Mouse (Mus musculus) small intestine, adult 2 months (tissue): ENCODE measurements around the gene Rab3il1.

Source experiments
- CTCF ChIP-seq: fragments of 200-500 bp; IDR thresholded peaks from 2 replicates; pipeline ENCODE4 v1.5.1; 2012; ENCODE audit warnings: low read depth, mild to moderate bottlenecking, control low read depth, inconsistent platforms, low read length, moderate library complexity, mixed read lengths; ENCODE audit not compliant: insufficient replicate concordance, insufficient read length; ENCODE audit errors: extremely low read depth
- POLR2A ChIP-seq: fragments of 200-500 bp; IDR thresholded peaks from 2 replicates; pipeline ENCODE4 v1.6.1; 2012; ENCODE audit warnings: low read depth, mild to moderate bottlenecking, control low read depth, inconsistent platforms, low read length, moderate library complexity

GRCm38 (mm10) chr19:10029746-10030145, 28.3 kb downstream of the Rab3il1 start:
- no peak for TF ChIP-seq POLR2A
- no peak for TF ChIP-seq CTCF
